Mouse (Mus musculus) embryo, embryonic 10.5 days (tissue): ENCODE results near the gene Olfr1389.
A peak's percentile ranks its signal among the peaks of the same experiment; 100 is the strongest.
"Not testable (repeated sequence)": the region's sequence is repeated elsewhere in the genome, so short reads cannot be mapped to it uniquely, and the experiment has no call there.

Source experiments
- DNase-seq: peaks from one replicate; pipeline ENCODE4 v3.0.0-alpha.2; 2015; ENCODE audit warnings: low spot score

Olfr1389 gene

DNA sequence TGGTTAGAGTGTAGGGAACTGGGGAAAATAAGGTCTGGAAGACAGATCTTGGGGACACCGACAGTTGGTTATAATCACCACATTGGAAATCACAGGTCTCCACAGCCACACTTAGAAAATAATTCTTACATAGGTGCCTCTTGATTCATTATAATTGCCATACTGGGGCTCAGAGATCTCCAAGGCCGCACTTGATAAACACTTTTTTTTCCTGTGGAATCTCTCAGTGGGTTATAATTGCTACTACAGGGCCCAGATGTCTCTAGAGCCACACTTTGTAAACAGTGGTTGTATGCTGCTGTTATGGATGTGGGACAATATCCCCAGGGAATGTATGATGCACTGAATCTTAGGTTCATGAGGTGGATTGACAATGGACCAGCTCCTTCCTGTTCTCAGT is at the start of gene Olfr1389:
Gene Olfr1389, plus strand, starts transcription at position 301 of the 400 bp plus-strand sequence.
- DNase-seq = no peak

GRCm38 (mm10) chr11:49383133-49383532 is 39.7 kb upstream of the Olfr1389 start:
- no peak for DNase-seq

DNA sequence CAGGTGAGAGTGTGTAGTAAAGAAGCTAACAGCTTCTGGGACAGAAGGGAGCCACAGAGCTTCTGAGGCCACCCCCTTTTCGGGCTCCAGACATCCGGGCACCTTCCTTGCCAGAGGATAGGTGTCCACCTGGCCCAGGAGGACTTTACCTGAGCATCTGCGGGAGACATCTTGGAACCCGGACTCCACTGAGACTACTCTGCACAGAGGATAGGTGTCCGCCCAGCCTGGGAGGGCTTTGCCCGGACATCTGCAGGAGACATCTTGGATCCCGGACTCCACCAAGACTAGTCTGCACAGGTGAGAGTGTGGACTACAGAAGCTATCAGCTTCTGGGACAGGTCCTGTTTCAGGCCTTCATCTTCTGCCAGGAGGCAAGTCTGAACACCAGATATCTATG is 36.7 kb upstream of the Olfr1389 start:
- not testable (repeated sequence) for DNase-seq

GRCm38 (mm10) chr11:49392707-49393106 is 30.2 kb upstream of the Olfr1389 start:
- DNase-seq = not testable (repeated sequence)

DNA sequence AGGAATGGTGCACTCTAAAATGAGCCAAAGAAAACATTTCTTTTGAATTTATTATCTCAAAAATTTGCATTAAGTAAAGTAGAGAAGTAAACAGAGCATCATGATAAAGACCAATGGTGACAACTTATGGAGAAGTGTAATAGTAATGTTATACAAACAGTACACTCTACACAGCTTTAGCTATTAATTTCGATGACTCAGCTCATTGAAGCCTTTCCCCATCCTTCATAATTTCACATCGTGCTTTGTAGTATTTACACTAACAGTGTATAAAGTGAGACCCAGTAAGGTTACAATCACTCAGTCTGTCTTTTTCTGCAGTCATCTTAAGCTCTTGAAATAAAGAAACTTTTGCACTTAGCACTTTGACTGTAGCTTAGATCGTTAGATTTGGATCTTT is 16.1 kb upstream of the Olfr1389 start:
- DNase-seq = no peak

- peak; percentile 65 for DNase-seq
Measured at GRCm38 (mm10) chr11:49410540-49410939, 12.3 kb upstream of the Olfr1389 start.

GRCm38 (mm10) chr11:49425257-49425927 is 2.5 kb downstream of the Olfr1389 start:
- no peak for DNase-seq

DNA sequence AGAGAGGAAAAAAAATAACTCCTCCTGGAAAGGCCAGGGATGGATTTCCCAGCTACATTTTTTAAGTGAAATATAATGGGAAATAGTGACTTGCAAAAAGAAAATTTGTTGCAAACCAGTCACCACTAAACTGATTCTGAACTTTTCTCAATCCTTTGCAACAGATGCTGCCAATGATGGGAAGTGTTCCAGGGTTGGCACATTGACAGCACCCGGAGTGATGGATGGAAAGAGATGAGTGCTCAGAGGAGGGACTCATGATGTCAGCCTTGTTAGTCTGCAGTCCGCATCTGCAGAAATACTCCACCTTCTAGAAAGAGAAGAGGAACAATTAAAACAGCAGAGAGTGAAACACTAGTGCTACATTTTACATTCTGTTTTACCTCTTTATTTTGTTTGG is 6.8 kb downstream of the Olfr1389 start:
- DNase-seq = no peak

GRCm38 (mm10) chr11:49436411-49436810 is 13.5 kb downstream of the Olfr1389 start, which contains the start of gene Olfr1388:
Gene Olfr1388 (plus strand): TSS chr11:49436624.
- no peak for DNase-seq

- no peak for DNase-seq
Measured at GRCm38 (mm10) chr11:49455043-49455442, 32.2 kb downstream of the Olfr1389 start, which contains the start of gene Olfr1387. Gene Olfr1387 (plus strand): TSS chr11:49455343.

DNA sequence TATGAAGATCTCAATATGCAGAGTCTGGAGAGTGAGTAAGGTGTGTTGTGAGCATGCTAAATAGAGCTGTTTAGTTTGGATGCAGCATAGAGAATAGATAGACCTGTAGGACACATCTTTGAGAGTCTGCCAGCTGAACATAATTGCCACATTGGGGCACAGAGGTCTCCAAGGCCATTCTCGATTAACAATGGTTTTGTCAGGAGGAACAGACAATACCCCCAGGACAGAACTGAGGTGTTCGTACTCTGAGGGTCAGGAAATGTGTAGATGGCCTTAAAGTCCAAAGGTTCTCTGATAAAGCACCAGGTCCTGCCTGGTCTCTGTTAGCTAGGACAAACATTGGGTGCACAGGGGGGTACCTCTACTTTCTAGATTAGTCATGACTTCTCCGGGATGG is 41.9 kb downstream of the Olfr1389 start, which contains the start of gene Olfr1386:
Gene Olfr1386, plus strand, starts transcription at position 301 of the 400 bp plus-strand sequence.
- DNase-seq = not testable (repeated sequence)
